Mouse (Mus musculus) stomach, embryonic 15.5 days (tissue): Measurements from ENCODE around the gene Syngr4. TPM values are rescaled to one million over a fixed set of nuclear protein-coding genes. Genes with fewer than 3 reads are reported as not detected.
"Not testable (repeated sequence)": the region's sequence is repeated elsewhere in the genome, so short reads cannot be mapped to it uniquely, and the experiment has no call there.

Experiments used
- ATAC-seq: fragments of 200-750 bp; cut with Nextera tagmentation; 2 replicates; pipeline ENCODE4 v1.8.0; 2017; ENCODE audit warnings: low read depth, moderate number of reproducible peaks, moderate TSS enrichment; ENCODE audit not compliant: insufficient read depth, low FRiP score
- H3K27ac ChIP-seq: fragments of 300-500 bp; sonication (generic); 2 replicates; pipeline ENCODE4 v1.5.1; 2015; ENCODE audit warnings: mild to moderate bottlenecking, inconsistent platforms
- H3K27me3 ChIP-seq: fragments of 300-500 bp; sonication (generic); replicated peaks from 2 replicates; pipeline ENCODE4 v1.6.1; 2015; ENCODE audit warnings: inconsistent platforms
- H3K36me3 ChIP-seq: fragments of 300-500 bp; sonication (generic); 2 replicates; pipeline ENCODE4 v1.6.1; 2015; ENCODE audit warnings: inconsistent platforms
- H3K4me1 ChIP-seq: fragments of 300-500 bp; sonication (generic); 2 replicates; pipeline ENCODE4 v1.6.1; 2015; ENCODE audit warnings: inconsistent platforms
- H3K4me2 ChIP-seq: fragments of 300-500 bp; sonication (generic); 2 replicates; pipeline ENCODE4 v1.6.1; 2015; ENCODE audit warnings: mild to moderate bottlenecking, inconsistent platforms
- H3K4me3 ChIP-seq: fragments of 300-500 bp; sonication (generic); replicated peaks from 2 replicates; pipeline ENCODE4 v1.5.1; 2015; ENCODE audit warnings: inconsistent platforms
- H3K9ac ChIP-seq: fragments of 300-500 bp; sonication (generic); 2 replicates; pipeline ENCODE4 v1.6.1; 2015; ENCODE audit warnings: inconsistent platforms
- H3K9me3 ChIP-seq: fragments of 300-500 bp; sonication (generic); 2 replicates; pipeline ENCODE4 v1.6.1; 2016; ENCODE audit warnings: inconsistent platforms
- WGBS: fragments of 180-500 bp; shearing (Covaris S2); methylation state at CpG from one replicate; pipeline ENCODE4 v1.1.7; 2015; 5-methylcytosine and 5-hydroxymethylcytosine counted together
- polyA plus RNA-seq: library from polyadenylated mRNA; unstranded; fragments of >200 nt; fragmentation: Nextera tagmentation; extraction: Ambion mirVana; gene quantifications from 2 replicates; pipeline ENCODE4 v1.2.1, GENCODE M21; 2015

Syngr4 gene
- polyA plus RNA-seq, 1 experiment from 2014 or later = 0.80 TPM

- 92% methylated on average over 16 of the region's 16 CpGs for WGBS
Observed at GRCm38 (mm10) chr7:45909145-45909544, 12.6 kb upstream of the Syngr4 start.

DNA sequence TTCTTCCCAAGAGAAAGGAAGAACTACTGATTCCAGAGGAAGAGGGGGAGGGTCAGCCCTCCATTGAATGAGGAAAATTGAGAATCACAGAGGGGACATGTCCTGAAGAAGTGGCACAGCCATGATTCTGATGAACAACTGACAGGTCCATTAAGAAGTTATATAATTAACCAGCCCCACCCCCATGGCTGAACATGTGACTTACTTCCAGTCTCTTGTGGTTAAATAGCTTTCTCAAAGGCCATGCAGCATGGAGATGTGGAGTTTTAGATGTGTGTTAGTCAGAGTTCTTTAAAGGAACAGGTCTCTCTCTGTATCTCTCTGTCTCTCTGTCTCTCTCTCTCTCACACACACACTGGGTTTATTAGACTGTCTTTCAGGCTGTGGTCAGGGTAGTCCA, 11.9 kb upstream of the Syngr4 start:
- no peak overlapping the region for H3K4me3 ChIP-seq
- ATAC-seq = no peak
- H3K27me3 ChIP-seq = no peaks in the 10 kb centered on the region
- no peak overlapping the region for H3K9ac ChIP-seq
- peaks cover 9% of the 10 kb centered on the region for H3K36me3 ChIP-seq
- H3K4me2 ChIP-seq = no peak overlapping the region
- no peaks in the 10 kb centered on the region for H3K9me3 ChIP-seq
- no peaks in the 10 kb centered on the region for H3K4me1 ChIP-seq
- H3K27ac ChIP-seq = no peak overlapping the region

More at GRCm38 (mm10) chr7:45909145-45909544, 12.6 kb upstream of the Syngr4 start:
- no peaks in the 10 kb centered on the region for H3K27me3 ChIP-seq
- H3K36me3 ChIP-seq = peaks cover 9% of the 10 kb centered on the region
- H3K27ac ChIP-seq = no peak overlapping the region
- H3K4me1 ChIP-seq = no peaks in the 10 kb centered on the region
- ATAC-seq = no peak
- no peak overlapping the region for H3K4me2 ChIP-seq
- H3K9me3 ChIP-seq = no peaks in the 10 kb centered on the region
- H3K9ac ChIP-seq = no peak overlapping the region
- no peak overlapping the region for H3K4me3 ChIP-seq

- no peak for ATAC-seq
- H3K4me3 ChIP-seq = no peak overlapping the region
- H3K27ac ChIP-seq = no peak overlapping the region
- 89% methylated on average over 9 of the region's 9 CpGs for WGBS
- no peak overlapping the region for H3K4me2 ChIP-seq
- H3K9me3 ChIP-seq = no peaks in the 10 kb centered on the region
- no peak overlapping the region for H3K9ac ChIP-seq
- no peaks in the 10 kb centered on the region for H3K27me3 ChIP-seq
- H3K36me3 ChIP-seq = peaks cover 9% of the 10 kb centered on the region
- H3K4me1 ChIP-seq = no peaks in the 10 kb centered on the region
Observed at GRCm38 (mm10) chr7:45906622-45907021, 10.1 kb upstream of the Syngr4 start.

GRCm38 (mm10) chr7:45902481-45903002, 6.0 kb upstream of the Syngr4 start:
- peaks cover 2% of the 10 kb centered on the region; the same call in 1 of the 2 replicates for H3K4me1 ChIP-seq
- H3K4me3 ChIP-seq = no peak overlapping the region
- no peaks in the 10 kb centered on the region for H3K27me3 ChIP-seq
- WGBS = 70% methylated on average over 12 of the region's 12 CpGs
- H3K9ac ChIP-seq = no peak overlapping the region
- H3K36me3 ChIP-seq = no peaks in the 10 kb centered on the region
- no peak overlapping the region for H3K27ac ChIP-seq
- no peaks in the 10 kb centered on the region for H3K9me3 ChIP-seq
- H3K4me2 ChIP-seq = no peak overlapping the region
- no peak for ATAC-seq

DNA sequence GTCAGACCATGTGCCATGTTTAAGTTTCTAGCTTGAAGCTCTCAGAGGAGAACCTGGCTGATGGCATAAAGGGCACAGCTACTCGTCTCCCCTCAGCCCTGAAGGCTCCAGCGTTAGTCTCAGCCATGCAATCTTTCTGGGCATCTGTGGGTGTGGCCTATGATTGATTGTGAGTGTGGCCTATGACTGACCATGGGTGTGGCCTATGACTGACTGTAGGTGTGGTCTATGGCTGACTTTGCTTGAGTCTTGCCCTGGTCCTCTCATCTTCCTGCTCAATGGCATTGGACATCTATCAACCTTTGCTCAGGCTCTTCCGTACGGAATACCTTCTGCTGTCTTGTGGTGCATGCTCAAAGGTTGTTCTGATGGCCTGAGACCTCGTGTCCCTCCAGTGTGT, 5.0 kb upstream of the Syngr4 start:
- WGBS = 41% methylated on average over 5 of the region's 5 CpGs
- Histone ChIP-seq H3K4me2 (no peak overlapping the region), H3K9ac (no peak overlapping the region), H3K4me1 (peaks cover 3% of the 10 kb centered on the region; the same call in 1 of the 2 replicates), H3K36me3 (no peaks in the 10 kb centered on the region), H3K27me3 (no peaks in the 10 kb centered on the region), H3K9me3 (no peaks in the 10 kb centered on the region), H3K27ac (no peak overlapping the region), H3K4me3 (no peak overlapping the region)
- 0 out of 2 replicates have a peak, but pooled peaks have one; percentile 16 for ATAC-seq

- H3K9me3 ChIP-seq, H3K9ac ChIP-seq, ATAC-seq, H3K36me3 ChIP-seq, H3K27ac ChIP-seq, H3K4me1 ChIP-seq, H3K27me3 ChIP-seq: not testable (repeated sequence)
- 53% methylated on average over 4 of the region's 4 CpGs for WGBS
- H3K4me2 ChIP-seq = peak overlapping the region; percentile 74
- peak overlapping the region; percentile 50; the same call in 1 of the 2 replicates for H3K4me3 ChIP-seq
Observed at GRCm38 (mm10) chr7:45898125-45898524, 1.6 kb upstream of the Syngr4 start.

DNA sequence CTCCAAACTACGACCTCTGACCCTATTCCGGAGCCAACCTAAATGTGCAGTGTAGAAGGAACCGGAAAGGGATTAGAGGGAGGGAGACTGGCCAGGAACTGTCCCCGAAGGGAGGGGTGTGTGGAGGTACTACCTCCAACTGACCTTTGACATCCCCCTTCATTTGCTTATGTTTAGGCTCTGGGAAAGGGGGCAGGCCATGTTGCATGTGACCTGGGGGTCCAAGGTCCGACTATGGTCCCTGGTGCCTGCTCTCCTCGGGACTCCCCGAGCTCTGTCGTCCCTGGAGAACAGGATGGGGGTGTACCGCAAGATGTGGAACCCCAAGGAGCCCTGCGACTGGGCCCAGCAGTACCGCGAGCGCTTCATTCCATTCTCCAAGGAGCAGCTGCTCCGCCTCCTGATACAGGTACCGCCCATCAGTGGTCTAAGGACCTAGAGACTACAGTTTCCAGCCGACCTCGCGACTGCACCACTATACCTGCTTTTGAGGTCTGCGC, 794 bp upstream of the Syngr4 start:
- H3K36me3 ChIP-seq = no peaks in the 10 kb centered on the region
- H3K27ac ChIP-seq = peak overlapping the region; percentile 74
- H3K27me3 ChIP-seq = no peaks in the 10 kb centered on the region
- H3K4me1 ChIP-seq = peaks cover 3% of the 10 kb centered on the region; the same call in 1 of the 2 replicates
- 1% methylated on average over 19 of the region's 19 CpGs for WGBS
- peak overlapping the region; percentile 74 for H3K4me2 ChIP-seq
- ATAC-seq = peak; percentile 59
- peak overlapping the region; percentile 49; the same call in 1 of the 2 replicates for H3K9ac ChIP-seq
- peak overlapping the region; percentile 50 for H3K4me3 ChIP-seq
- H3K9me3 ChIP-seq = no peaks in the 10 kb centered on the region

DNA sequence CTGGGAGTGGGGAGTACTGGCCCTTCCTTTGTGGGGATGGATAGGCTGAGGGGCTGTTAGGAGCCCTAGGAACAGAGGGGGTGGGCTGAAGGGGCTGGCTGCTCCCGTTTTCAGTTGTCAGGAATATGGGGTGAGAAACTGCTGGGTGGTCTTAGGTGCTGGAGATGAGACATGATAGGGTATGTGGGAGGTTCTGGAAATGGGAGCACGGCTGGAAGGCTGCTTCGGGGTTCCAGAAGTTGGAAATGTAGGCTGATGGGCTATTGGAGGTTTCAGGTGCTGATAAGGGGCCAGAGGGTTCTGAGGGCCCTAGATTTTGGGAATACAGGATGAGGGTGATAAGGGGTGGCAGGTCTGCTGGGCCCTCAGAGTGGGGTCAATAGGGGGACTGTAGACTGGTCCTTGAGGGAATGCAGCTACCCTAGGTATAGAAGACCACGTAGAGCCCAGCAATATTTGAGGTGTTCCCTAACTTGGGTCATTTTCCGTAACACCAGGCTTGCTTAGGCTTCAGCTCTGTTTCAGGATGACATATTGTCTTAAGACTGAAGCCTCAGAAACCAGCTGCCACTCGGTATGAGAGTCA, 490 bp downstream of the Syngr4 start:
- peak overlapping the region; percentile 74 for H3K4me2 ChIP-seq
- H3K9ac ChIP-seq = no peak overlapping the region
- no peak for ATAC-seq
- H3K4me3 ChIP-seq = peak overlapping the region; percentile 19; the same call in 1 of the 2 replicates
- H3K27ac ChIP-seq = 0 out of 2 replicates have a peak overlapping the region, but pooled peaks have one; percentile 31
- H3K4me1 ChIP-seq = peaks cover 3% of the 10 kb centered on the region; the same call in 1 of the 2 replicates
- H3K27me3 ChIP-seq = no peaks in the 10 kb centered on the region
- no peaks in the 10 kb centered on the region for H3K36me3 ChIP-seq
- 72% methylated on average over 6 of the region's 6 CpGs for WGBS
- H3K9me3 ChIP-seq = no peaks in the 10 kb centered on the region

- Histone ChIP-seq H3K9ac (no peak overlapping the region), H3K27ac (no peak overlapping the region), H3K4me2 (no peak overlapping the region), H3K4me1 (peaks cover 2% of the 10 kb centered on the region; the same call in 1 of the 2 replicates), H3K36me3 (no peaks in the 10 kb centered on the region), H3K9me3 (no peaks in the 10 kb centered on the region), H3K4me3 (no peak overlapping the region), H3K27me3 (no peaks in the 10 kb centered on the region)
- WGBS = 97% methylated on average over 2 of the region's 2 CpGs
- no peak for ATAC-seq
Observed at GRCm38 (mm10) chr7:45892651-45893050, 3.9 kb downstream of the Syngr4 start.

- Histone ChIP-seq H3K27ac (no peak overlapping the region), H3K9ac (no peak overlapping the region), H3K4me2 (no peak overlapping the region), H3K4me3 (no peak overlapping the region), H3K4me1 (no peaks in the 10 kb centered on the region), H3K9me3 (no peaks in the 10 kb centered on the region), H3K36me3 (peaks cover 27% of the 10 kb centered on the region), H3K27me3 (no peaks in the 10 kb centered on the region)
- 48% methylated on average over 3 of the region's 3 CpGs for WGBS
- no peak for ATAC-seq
Observed at GRCm38 (mm10) chr7:45887246-45887645, 9.3 kb downstream of the Syngr4 start.

GRCm38 (mm10) chr7:45881011-45881410, 15.5 kb downstream of the Syngr4 start:
- Histone ChIP-seq H3K4me2 (no peak overlapping the region), H3K9ac (no peak overlapping the region), H3K27ac (no peak overlapping the region), H3K27me3 (no peaks in the 10 kb centered on the region), H3K9me3 (no peaks in the 10 kb centered on the region), H3K4me1 (no peaks in the 10 kb centered on the region), H3K36me3 (peaks cover 78% of the 10 kb centered on the region), H3K4me3 (no peak overlapping the region)
- 85% methylated on average over 2 of the region's 2 CpGs for WGBS
- ATAC-seq = no peak

DNA sequence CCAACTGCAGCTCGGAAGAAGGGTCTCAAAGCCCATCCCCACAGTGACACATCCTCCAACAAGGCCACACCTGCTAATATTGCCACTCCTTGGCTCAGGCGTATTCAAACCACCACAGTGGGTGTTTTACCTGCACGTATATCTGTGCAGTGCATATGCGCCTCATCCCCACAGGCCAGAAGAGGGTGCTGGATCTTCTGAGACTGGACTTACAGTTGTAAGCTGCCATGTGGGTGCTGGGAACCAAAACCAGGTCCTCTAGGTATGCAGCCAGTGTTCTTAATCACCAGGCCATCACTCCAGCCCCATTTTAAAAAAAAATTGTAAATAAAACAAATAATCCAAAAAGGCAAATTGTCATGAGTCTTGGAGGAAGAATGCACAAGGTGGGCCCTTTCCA, 16.0 kb downstream of the Syngr4 start:
- no peak for ATAC-seq
- WGBS = 97% methylated on average over 4 of the region's 4 CpGs
- H3K4me2 ChIP-seq = no peak overlapping the region
- no peaks in the 10 kb centered on the region for H3K27me3 ChIP-seq
- no peaks in the 10 kb centered on the region for H3K9me3 ChIP-seq
- no peak overlapping the region for H3K9ac ChIP-seq
- H3K36me3 ChIP-seq = peaks cover 80% of the 10 kb centered on the region
- no peak overlapping the region for H3K27ac ChIP-seq
- no peaks in the 10 kb centered on the region for H3K4me1 ChIP-seq
- H3K4me3 ChIP-seq = no peak overlapping the region
